Mouse (Mus musculus) gonadal fat pad, adult 2 months (tissue): ENCODE data around the gene Bace2. TPM values are rescaled to one million over a fixed set of nuclear protein-coding genes. Genes with fewer than 3 reads are reported as not detected.

Source experiments
- DNase-seq: peaks from one replicate; pipeline ENCODE4 v3.0.0-alpha.2; 2012; ENCODE audit warnings: low read depth
- polyA plus RNA-seq: library from polyadenylated mRNA; depleted of rRNA; stranded (reverse); fragments of >200 nt; gene quantifications from 2 replicates; pipeline ENCODE4 v1.2.3, GENCODE M21; 2012; rRNA removed

Bace2 gene
- 3.5 and 4.4 TPM in 2 replicates for polyA plus RNA-seq

DNA sequence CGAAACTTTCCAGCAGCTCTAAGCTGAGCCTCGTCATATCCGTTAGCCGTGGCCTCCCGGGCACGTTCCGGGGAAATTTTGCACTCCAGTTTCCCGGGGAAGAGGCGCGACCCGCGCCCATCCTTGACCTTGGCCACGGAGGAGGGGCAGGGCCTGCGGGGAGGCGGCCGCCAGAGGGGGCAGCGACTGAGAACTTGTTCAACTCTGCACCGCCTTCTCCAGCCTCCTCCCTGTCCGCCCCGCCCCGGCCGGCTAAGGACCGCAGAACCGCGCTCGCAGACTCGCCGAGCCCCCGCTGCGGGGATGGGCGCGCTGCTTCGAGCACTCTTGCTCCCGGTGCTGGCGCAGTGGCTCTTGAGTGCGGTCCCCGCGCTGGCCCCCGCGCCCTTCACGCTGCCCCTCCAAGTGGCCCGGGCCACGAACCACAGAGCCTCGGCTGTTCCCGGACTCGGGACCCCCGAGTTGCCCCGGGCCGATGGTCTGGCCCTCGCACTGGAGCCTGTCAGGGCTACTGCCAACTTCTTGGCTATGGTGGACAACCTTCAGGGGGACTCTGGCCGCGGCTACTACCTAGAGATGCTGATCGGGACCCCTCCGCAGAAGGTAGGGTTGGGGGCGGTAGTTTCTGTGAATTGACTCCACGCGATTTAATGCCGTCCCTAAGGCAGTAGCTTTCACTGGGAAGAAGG lies at the start of gene Bace2:
TSS of gene Bace2 (plus strand) at position 244 of the 689 bp plus-strand sequence.
- no peak for DNase-seq

DNA sequence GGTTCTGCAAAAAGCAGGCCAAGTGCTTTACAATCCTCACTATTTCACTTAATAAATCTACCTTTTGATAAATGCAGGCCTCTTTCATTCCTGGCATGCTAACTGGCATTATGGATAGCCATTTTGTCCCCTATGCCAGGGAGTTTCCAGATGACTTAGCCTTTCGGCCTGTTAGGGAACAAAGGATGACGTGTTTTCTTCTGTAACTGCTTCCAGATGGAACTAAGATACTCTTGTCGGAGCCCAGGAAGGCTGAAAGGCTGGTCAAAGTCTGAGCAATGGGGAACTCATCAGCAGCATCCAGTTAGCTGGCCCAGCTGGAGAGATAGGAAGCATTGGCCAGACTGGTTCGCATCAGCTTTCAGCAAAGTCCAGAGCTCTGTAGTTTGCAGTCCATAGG lies 48.9 kb upstream of the Bace2 start:
- no peak for DNase-seq

DNA sequence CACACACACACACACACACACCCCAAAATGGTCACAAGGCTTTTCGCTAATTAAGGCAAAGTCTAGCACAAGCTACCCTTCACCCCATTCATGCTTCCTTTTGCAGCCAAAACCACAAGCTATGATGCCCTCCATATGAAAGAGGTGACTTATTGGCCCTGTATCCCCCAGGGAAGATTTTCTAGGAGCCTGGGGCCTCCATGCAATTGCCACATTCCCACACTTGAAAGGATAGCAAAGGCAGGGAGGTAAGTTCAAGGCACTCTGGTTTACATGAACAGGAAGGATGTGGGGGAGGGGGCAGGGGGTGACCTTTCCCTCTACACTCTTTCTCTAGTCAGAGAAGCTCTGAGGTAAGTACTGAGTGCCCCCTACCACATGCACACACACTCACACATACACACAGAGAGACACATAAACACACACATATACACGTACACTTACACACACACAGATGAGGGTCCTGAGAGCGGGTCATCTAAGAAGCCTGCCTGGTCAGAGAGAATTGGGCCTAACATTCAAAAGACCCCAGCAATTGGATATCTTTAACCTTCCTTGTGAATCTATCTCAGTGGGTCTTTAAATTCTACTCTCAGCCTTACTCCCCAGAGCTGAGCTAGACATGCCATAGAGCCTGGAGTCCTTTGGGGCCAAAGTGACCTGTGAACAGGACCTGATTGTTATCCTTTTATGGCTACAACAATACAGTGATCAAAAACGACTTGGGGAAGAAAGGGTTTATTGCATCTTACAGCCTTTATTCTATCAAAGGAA lies 46.6 kb upstream of the Bace2 start:
- no peak for DNase-seq

DNA sequence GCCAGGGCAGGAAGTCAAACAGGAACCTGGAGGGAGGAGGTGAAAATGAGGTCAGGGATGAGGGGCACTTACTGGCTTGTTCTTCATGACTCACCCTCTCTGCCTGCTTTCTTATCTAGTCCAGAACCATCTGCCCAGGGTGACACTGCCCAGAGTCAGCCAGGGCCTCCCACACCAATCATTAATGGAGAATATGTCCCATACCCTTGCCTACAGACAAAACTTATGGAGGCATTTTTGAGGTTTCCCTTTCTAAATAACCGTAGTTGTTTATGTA lies 46.0 kb upstream of the Bace2 start:
- no peak for DNase-seq

DNA sequence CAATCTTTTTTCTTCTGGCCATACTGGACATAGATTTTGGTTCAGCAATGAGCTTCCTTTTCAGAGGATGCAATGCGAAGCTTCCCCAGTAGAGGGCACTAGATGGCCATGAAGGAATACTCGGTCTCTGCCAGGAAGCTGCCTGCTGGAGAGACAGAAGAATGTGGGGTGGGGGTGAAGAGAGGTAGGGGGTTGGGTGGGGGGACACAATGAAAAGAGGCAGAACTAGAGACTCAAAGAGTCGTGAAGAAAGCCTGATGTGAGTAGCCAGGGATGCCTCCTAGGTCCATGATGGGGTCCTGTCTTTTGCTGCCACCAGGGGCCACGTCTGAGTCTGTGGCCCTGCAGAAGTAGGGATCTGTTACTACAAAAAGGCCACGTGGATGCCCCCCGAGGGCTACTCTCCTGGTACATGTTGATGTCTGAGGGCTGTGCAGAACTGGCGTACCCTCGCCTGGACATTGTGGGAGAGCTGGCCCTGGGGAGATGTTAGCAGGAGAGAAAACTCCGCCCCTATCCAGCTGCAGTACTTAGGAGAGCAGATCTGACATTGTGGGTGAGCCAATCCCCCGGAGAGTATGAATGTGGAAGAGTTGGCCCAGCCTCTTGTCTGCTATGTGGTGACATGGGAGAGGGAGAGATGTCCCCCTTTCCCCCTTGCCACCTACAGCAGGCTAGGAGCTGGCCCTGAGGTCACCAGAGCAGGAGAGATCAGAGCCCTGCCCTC lies 43.4 kb upstream of the Bace2 start:
- no peak for DNase-seq

DNA sequence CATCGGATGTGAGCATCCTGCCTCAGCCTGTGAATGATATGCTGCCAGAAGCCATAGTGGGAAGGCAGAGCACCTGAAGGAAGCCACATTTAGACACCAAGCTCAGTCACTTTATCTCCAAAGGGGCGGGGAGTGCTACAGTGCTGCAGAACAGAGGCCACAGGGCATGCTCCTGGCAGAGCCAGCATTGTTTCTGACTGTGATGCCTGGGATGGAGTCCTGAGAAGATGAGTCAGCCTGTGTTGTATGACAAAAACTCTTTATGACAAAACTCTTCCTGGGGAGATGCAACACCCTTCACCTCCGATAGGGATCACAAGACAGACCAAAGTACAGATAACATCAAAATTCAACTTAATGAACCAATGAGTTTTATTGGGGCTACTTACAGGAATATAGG lies 35.0 kb upstream of the Bace2 start:
- no peak for DNase-seq

DNA sequence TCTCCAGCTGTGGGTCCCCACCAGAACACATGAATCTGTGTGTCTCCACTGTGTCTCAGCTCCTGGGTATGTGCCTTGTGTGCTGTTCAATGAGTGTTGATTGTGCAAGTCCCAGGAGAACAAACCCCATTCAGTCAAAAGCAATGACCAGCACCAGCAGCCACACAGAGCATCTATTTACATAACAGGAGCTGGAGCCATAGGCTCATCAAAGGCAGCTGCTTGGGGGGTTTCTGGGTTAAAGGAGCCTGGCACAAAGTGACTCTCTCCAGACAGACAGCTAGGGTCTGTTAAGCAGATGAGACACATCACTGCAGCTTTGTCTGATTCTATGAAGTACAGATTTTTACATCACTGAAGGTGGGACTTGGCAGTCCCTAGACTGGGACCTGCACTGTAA lies 33.9 kb upstream of the Bace2 start:
- DNase-seq: no peak

DNA sequence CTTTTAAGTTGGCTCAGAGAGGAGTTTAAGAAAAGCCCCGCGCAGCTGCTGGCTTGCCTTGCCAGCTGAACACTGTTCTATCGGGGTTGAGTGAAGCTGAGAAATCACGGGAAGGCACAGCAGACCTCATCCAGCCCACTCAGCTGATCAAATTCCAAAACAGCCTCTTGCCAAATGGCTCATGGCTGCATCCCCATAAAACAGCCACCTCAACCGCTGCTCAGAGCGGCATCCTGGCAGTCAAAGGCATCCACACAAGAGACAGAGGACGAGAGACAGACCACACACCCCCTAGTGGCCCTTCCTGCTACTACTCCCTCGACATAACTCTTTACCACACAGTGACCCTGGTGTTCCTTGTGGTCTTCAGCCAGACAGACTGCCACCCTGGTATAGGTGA lies 30.6 kb upstream of the Bace2 start:
- no peak for DNase-seq

DNA sequence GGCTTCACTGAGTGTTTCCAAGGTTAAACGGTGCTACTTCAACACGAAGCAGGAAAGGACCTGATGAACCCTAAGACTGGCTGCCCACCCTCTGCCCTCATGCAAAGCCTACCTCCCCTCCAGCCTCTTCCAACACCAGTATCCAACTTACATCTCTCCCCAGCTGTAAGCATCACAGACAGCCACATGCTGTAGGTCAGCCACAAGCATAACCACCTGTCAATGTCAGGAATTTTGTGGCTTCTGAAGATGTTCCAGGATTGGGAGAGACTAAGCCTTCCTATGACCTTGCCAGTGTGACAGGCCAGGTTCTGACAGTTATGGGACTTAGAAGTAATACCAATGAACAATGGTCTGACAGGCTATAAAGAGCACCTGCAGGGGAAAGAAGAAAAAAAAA lies 27.9 kb upstream of the Bace2 start:
- no peak for DNase-seq

DNA sequence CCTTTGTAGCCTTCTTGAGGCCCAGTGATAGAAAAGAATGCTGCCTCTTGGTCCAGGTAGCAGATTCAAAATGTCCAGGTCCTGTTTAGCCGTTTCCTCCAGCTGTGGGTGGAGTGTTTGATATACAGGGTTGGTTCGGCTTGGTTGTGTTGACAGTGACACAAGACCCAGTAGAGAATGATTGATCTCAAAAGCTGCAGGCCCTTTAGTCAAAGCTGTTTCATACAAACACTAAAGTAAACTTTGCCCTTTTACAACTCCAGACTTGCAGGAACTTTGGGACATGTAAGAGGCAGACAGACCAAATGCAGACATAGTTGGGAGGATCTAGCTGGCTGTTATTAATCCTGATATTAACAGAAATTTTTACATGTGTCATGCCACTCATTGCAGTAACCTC lies 3.5 kb upstream of the Bace2 start:
- no peak for DNase-seq

DNA sequence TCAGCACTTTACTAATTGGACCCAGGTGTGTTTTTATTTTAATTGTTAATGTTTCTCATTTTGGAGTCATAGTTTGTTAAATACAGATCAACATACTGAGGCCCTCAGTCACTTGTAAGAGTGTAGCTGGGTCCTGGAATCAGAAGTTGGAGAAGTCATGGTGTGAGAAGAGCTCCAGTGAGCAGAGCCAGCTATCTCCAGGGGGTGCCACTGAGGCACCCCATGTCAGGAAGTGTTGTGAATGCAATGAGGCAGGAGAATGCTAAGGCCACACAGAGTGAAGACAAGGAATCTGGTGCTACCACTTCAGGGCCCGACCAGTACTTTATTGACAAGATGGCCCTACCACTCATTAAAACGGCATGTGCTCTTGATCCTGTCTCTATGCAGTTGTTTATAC lies 1.9 kb upstream of the Bace2 start:
- DNase-seq: no peak

DNA sequence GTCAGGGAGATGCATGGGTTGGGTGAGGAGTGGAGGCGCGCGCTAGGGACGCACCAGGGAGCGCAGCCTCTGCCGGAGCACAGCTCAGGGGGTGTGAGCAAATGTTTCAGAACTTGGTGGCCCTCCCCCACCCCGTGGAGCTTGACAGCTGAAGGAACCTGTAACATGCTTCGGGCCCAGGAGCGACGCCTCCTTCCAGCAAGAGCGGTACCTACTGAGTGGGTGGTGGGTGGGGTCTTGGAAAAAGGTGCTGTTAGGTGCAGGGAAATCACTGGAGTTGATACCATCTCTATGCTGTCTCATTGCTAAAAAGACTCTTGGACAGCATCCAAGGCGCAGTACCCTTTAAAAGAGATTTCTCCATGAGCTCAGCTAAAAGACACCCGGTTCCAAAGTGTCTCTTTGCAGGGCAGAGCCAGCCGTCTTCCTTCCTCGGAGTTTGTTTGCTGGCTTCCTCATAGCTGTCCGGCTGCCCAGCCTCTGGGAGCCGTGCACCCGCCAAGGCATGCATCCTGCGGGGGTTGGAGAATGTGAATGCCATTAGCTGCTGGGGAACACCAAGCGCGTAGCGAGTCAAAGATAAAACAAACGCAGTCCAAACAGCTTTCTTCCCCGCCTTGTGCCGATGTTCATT lies 763 bp downstream of the Bace2 start:
- DNase-seq: no peak

DNA sequence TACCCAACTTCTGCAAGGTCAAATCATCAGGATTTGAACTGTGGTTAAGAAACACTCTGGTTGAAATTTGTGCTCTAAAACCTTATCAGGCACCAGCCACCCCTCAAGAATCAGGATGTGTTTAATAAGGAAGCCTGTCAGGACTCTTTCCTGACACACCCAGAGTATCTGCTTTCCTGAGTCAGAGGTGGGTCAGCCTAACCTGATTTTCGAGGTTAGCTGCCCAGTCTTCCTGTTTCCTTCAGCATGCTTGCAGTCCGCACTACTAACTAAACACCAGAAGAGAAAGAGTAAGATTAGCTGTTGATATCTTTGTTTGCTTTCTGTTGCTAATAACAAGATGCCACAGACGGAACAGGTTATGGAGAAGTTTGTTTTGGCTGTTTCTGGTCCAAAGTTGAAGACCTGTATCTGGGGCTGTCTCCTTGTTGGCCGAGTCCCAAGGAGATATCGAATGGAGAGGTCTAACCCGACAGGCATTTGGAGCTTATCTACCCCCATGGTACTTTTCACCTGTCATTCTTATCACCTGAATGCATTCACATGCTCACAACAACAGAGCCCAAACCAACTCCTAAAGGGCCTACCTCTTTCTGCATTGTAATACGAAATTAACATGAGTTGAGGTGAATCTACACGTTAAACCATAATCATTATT lies 5.8 kb downstream of the Bace2 start:
- DNase-seq: no peak

DNA sequence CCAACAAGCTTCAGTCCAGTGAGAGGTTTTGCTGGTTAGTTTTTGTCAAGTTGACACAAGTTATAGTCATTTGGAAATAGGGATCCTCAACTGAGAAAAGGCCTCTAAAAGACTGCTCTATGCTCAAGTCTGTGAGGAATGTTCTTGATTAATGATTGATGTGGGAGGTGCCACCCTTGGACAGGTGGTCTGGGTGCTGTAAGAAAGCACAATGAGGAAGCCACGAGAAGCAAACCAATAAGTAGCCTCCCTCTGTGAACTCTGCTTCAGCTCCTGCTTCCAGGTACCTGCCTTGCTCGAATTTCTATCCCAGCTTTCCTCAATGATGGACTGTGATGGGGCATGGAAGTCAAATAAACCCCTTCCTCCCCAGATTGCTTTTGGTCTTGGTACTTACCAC lies 9.6 kb downstream of the Bace2 start:
- DNase-seq: no peak

DNA sequence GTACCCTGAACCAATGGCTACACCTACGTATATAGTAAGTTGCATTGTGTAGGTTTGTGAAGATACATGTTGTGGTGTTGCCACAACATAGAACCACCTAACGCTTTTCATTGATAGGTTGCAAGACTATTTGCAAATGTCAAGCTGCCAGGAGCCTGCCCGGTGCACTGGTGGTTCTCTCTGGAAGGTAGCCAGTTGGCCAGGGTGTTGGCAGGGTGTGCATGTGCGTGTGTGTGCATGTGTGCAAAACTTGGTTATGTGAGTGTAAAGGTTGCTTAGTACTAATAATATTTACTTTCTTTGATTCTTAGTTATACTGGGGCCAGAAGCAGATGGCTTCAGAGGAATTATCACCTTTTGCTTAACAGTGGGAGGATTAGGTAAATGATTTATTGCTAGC lies 13.7 kb downstream of the Bace2 start:
- DNase-seq: no peak

DNA sequence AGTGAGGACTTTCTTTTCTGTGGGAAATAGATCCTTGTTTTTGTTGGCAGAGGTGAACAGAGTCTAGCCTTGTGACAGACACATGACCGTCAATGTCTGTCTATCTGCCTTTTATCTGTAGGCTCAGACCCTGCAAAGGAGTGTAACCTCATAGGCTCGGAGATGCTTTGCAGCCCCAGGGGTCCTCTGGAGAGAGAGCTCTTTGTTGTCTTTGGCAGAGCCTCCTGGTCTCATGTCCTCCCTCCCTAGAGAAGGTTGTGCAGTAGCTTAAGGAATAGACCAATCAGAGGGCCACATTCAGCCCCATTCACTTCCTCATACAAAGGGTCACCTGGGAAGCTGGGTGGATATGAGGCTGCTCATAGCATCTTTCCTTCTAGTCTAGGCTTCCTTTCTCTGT lies 31.4 kb downstream of the Bace2 start:
- DNase-seq: no peak

DNA sequence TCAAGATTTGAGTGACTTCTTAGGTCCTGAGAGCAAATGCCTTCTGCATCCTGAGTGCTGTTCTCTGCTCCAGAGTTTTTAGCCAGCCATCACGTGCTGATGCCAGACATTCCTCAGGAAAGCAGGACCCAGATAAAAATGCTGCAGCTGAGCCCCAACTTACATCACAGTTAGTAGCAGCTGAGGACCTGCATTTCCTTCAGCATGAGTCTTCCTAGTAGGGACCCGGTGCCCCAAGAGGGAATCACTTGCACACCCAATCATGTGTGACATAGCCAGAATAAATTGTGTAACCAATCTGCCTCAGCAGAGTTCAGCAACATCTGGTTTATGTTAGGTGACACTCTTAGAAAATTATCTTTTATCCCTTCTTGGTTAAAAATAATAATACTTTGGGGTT lies 34.7 kb downstream of the Bace2 start:
- DNase-seq: no peak

DNA sequence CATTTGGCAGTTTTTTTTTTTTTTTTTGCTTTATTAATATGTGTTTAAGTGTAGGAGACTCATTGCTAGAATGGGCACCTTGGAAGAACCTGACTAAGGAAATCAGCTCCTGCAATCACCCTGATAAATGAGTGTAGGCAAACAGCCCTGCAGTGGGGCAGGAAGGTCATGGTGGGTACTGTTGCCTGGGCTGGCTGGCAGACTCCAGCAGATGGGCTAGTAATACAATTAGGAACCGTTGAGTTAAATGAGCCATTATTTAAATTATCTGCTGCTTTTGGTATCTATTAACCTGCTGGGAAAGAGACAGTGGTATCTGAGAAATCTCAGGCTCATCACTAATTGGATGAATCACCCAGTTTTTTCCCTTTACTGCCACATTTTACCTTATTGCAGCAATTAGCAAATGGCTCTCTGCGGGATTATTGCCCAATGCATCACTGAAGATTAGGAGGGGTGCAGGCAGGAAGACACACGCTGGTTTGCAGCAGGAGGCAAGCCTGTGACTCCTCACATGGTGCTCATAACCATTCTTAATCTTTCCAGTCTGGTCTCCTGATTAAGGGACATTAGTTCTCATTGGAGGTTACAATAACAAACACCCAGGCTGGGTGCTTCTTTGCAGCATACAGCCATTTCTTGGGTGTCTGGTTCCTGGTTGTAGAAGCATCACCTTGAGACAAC lies 35.3 kb downstream of the Bace2 start:
- no peak for DNase-seq

DNA sequence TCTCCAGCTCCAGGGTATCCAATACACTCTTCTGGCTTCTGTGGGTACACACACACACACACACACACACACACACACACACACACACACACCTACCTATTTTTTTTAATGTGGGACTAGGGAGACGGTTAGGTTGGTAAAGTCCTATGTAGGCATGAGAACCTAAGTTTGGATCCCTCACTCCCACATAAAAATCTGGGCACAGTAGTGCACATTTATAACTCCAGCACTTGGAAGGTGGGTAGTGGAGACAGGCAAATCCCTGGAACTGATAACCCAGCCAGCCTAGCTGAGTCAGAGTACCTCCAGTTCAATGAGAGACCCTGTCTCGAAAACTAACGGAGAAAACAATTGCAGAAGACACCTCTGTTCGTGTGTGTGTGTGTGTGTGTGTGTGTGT lies 39.9 kb downstream of the Bace2 start:
- DNase-seq: no peak

DNA sequence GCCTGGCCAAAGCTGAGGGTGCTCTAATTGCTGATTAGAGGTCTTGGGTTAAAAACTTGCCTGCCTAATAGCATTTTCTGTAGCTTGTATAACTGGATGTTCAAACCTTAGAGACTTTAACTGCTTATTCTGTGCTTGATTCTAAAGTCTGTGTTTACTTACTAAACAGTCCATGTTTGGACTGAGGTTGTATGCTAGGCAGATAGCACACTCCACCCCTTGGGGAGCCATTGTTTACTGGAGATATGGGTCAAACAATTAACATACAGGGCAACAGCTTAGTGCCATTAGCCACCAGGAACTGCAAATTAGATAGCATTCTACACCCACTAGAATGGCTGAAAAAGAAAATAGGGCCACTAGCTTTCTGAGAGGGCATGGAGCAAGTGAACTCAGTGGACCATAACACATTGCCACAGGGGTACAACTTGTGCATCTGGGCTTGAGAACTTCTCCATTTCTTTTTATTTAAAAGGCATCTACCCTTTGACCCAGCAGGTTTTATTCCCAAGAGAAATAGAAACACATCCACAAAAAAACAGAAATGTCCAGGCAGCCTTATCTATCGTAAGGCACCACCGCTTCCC lies 41.5 kb downstream of the Bace2 start:
- DNase-seq: no peak

DNA sequence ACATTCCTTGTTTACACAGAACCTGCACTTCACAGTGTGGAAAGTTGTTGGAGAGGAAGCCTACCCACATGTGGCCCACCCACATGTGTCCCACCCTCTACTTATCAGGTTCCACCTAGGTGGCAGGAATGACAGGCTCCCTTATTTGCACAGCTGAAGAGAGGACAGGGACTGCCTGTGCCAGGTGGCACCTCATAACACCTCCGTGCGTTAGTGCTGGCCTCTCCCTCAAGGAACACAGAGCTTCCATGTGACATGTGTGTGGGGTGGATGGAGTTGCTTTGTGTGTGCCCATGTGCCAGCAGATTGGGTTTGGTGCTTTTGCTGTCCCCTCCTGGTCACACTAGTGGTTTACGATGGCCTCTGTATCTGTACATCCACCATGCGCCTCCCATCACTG lies 43.4 kb downstream of the Bace2 start:
- no peak for DNase-seq
